Mouse (Mus musculus) erythroblast, embryonic 14.5 days (primary cell): ENCODE data around the gene Inpp5a. TPM values are rescaled to one million over a fixed set of nuclear protein-coding genes. Genes with fewer than 3 reads are reported as not detected.

Experiments
- H3K27me3 ChIP-seq: 2 replicates; pipeline ENCODE4 v1.6.1; 2012; ENCODE audit warnings: inconsistent platforms; ENCODE audit not compliant: control insufficient read depth
- H3K36me3 ChIP-seq: 2 replicates; pipeline ENCODE4 v1.6.1; 2012; ENCODE audit warnings: mild to moderate bottlenecking, inconsistent platforms; ENCODE audit not compliant: control insufficient read depth
- H3K4me1 ChIP-seq: 2 replicates; pipeline ENCODE4 v1.6.1; 2012; ENCODE audit warnings: inconsistent platforms; ENCODE audit not compliant: control insufficient read depth
- H3K4me3 ChIP-seq: replicated peaks from 2 replicates; pipeline ENCODE3; 2012; ENCODE audit warnings: moderate library complexity, mild to moderate bottlenecking, inconsistent platforms
- H3K9me3 ChIP-seq: 2 replicates; pipeline ENCODE4 v1.6.1; 2012; ENCODE audit warnings: low read length, inconsistent platforms, mixed read lengths; ENCODE audit not compliant: control insufficient read depth
- GATA1 ChIP-seq: IDR thresholded peaks from 2 replicates; pipeline ENCODE4 v1.6.1; 2012; ENCODE audit warnings: low read length, inconsistent platforms, mixed read lengths
- TAL1 ChIP-seq: IDR thresholded peaks from 3 replicates; pipeline ENCODE4 v1.6.1; 2012; ENCODE audit warnings: low read length, inconsistent platforms, mixed read lengths
- polyA plus RNA-seq: library from polyadenylated mRNA; stranded (reverse); fragments of >175 nt; gene quantifications from 2 replicates; pipeline ENCODE4 v1.2.3, GENCODE M21; 2012

The Inpp5a gene
- polyA plus RNA-seq, 1 experiment, result 0.25 TPM

DNA sequence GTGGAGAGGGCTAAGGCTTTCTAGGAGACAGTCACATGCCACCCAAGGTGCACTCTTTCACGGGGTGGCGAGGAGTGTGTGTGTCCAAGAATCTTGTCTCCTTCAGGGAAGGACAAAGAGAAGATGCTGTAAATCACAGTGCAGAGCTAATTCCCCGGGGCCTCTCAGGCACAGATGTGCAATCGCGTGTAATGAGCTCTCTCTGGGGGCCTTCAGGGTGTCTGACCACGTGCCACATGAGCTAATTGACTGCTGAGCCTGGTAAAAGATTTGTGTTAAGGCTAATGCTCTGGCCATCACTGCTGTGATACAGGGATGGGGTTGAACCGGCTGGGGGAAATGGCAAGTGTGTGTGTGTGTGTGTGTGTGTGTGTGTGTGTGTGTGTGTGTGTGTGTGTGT, 199.0 kb downstream of the Inpp5a start:
- H3K9me3 ChIP-seq, result no peaks in the 10 kb centered on the region
- no peaks in the 10 kb centered on the region for H3K36me3 ChIP-seq
- no peak overlapping the region for H3K4me3 ChIP-seq
- H3K27me3 ChIP-seq, result peaks cover 48% of the 10 kb centered on the region
- TF ChIP-seq TAL1, result no peak
- no peak for TF ChIP-seq GATA1
- no peaks in the 10 kb centered on the region for H3K4me1 ChIP-seq

DNA sequence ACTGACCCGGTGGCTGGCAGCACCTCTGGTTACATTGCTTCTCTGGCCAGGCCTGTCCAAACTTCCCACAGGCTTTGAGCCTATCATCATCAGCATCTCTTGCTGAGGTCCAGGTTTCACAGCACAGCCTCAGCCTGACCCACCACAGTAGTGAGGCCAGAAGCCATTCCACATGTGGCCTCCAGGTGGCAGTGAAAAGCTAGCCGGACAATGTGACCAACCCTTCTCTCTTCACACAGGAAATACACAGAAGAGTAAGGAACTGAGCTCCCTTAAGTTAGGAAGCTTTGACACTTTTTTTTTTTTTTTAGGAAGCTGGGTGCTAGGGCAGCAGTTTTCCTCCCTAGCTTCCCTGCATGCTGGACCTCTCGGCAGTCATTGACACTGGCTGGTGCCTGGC, 201.4 kb downstream of the Inpp5a start:
- H3K4me3 ChIP-seq, result no peak overlapping the region
- H3K9me3 ChIP-seq, result no peaks in the 10 kb centered on the region
- TF ChIP-seq GATA1, result no peak
- TF ChIP-seq TAL1, result no peak
- H3K4me1 ChIP-seq, result no peaks in the 10 kb centered on the region
- no peaks in the 10 kb centered on the region for H3K36me3 ChIP-seq
- H3K27me3 ChIP-seq, result peaks cover 26% of the 10 kb centered on the region

DNA sequence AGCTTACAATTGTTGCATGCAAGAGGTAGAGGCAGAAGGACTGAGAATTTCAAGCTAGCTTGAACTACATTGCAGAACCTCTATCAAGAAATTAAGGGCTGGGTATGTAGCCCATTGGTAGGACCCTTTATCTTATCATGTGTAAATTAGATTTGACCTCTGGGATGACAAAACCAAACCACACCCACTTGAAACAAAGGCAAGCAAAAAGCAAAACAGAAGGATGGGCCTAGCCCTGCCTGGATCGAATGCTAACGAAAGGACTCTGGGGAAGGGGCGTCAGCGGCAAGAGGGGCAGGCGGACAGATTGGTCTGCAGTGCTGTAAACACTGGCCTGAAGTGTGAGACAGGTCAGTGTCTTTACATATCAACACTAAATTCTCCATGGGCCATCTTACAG, 202.4 kb downstream of the Inpp5a start:
- no peaks in the 10 kb centered on the region for H3K36me3 ChIP-seq
- H3K27me3 ChIP-seq, result peaks cover 16% of the 10 kb centered on the region
- no peaks in the 10 kb centered on the region for H3K9me3 ChIP-seq
- no peak overlapping the region for H3K4me3 ChIP-seq
- no peaks in the 10 kb centered on the region for H3K4me1 ChIP-seq
- TF ChIP-seq GATA1, result no peak

DNA sequence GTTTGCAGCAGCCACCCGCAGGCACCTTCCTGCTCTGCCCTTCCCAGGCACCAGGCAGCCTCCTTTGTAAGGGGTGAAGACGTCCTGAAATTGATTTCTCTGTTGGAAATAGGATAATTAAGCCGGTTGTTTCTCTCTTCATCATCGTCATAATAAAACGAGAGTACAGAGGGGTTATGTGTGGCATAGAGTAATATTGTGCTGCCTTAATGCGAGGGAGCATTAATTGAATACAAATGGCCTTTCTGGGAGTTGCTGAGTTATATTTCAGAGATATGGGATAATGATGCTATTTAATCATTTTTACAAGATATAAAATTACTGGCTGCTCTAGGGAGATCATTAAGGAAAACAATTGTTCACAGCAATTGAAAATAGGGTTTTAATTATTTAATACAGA, 206.4 kb downstream of the Inpp5a start:
- no peak overlapping the region for H3K4me3 ChIP-seq

DNA sequence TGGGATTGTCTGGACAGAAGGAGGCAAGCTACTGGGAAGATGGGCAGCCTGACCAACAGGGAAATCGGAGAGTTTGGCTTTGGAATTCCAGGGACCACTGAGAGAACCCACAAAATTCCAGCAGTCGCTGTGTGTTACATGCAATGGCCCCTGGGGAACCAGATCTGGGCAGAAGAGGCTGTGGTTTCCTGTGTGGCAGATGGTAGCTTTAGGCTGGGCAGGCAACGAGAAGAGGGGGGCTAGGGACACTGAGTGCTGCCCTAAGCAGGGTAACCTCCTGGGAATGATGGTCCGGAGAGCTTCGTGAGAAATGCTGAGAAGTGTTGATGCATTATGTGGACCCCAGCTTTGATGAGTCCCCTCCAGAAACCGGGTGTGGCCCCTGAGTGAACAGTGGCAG, 207.0 kb downstream of the Inpp5a start:
- TF ChIP-seq TAL1 (no peak), GATA1 (no peak)
- H3K27me3 ChIP-seq, result 0 out of 2 replicates have a peak, but pooled peaks cover 2% of the 10 kb centered on the region
- H3K9me3 ChIP-seq, result no peaks in the 10 kb centered on the region
- H3K36me3 ChIP-seq, result no peaks in the 10 kb centered on the region
- H3K4me3 ChIP-seq, result no peak overlapping the region
- no peaks in the 10 kb centered on the region for H3K4me1 ChIP-seq

More for the DNA sequence above, 206.4 kb downstream of the Inpp5a start:
- Histone ChIP-seq H3K4me1 (no peaks in the 10 kb centered on the region), H3K9me3 (no peaks in the 10 kb centered on the region), H3K36me3 (no peaks in the 10 kb centered on the region), H3K27me3 (0 out of 2 replicates have a peak, but pooled peaks cover 2% of the 10 kb centered on the region)
- no peak for TF ChIP-seq TAL1
- no peak for TF ChIP-seq GATA1

DNA sequence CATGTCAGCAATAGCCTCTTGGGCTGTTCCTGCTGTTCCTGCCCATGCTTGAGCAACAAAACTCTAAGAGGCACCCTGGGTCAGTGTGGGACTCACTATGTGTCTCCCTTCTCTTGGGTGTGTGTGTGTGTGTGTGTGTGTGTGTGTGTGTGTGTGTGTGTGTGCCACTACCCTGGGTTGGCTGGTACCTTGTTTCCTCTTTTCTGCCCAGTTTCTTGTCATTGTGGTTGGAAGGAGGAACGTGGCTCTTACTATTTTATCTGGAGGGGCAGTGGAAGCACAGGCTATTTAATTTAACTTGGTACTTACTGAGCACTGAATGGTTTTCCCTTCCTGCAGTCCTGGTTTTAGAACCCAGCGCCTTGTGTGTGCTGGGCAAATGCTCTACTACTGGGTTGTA, 221.4 kb downstream of the Inpp5a start:
- TF ChIP-seq GATA1 (no peak), TAL1 (no peak)
- no peaks in the 10 kb centered on the region for H3K27me3 ChIP-seq
- H3K9me3 ChIP-seq, result no peaks in the 10 kb centered on the region
- no peak overlapping the region for H3K4me3 ChIP-seq
- no peaks in the 10 kb centered on the region for H3K4me1 ChIP-seq
- no peaks in the 10 kb centered on the region for H3K36me3 ChIP-seq

DNA sequence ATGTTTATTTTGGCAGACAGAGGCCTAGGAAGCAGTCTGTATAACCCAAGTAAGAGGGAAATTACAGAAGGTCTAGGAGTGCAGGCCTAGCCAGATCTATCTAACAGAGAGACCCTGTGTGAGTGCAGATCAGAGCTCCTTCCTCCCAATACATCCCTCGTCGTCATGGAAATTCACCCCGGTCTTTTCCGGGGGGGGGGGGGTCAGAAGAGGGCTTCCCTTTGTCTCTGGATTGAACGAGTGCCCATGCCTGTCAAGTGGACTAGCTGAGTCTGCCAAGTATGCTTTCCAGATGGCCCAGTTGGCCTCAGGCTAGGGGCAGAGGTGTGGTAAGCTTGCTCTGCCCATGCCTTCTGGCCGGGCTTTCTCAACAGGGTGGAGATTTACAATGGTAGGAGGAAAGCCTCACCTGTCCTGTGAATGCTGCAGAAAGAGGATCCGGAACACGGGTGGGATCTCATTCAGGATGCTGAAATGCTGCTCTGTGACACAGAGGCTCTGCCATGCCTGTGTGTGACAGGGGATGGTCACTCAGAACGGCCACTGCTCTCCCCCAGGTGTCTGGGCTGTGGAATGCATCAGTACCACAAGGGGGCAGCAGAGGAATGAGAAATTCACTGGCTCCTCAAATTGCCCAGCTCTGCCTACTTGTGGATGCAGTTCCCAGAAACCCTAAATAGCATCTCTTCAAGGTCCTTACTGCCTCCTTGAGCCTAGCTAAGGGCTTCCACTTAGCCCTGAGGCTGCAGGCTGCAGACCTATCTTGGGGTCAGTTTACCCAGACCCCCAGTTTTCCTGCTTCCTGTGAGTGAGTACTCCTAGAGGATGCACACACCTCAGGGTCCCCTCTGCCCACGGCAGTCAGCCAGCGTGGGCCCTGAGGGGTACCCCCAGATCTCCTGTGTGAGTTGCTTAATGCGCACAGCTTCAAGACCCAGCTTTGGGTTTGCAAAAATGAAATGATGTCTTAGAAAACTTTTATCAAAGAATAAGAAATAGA, 227.2 kb downstream of the Inpp5a start:
- H3K4me3 ChIP-seq, result no peak overlapping the region
- TF ChIP-seq GATA1 (no peak), TAL1 (no peak)
- H3K27me3 ChIP-seq, result no peaks in the 10 kb centered on the region
- no peaks in the 10 kb centered on the region for H3K9me3 ChIP-seq
- H3K36me3 ChIP-seq, result no peaks in the 10 kb centered on the region
- no peaks in the 10 kb centered on the region for H3K4me1 ChIP-seq

DNA sequence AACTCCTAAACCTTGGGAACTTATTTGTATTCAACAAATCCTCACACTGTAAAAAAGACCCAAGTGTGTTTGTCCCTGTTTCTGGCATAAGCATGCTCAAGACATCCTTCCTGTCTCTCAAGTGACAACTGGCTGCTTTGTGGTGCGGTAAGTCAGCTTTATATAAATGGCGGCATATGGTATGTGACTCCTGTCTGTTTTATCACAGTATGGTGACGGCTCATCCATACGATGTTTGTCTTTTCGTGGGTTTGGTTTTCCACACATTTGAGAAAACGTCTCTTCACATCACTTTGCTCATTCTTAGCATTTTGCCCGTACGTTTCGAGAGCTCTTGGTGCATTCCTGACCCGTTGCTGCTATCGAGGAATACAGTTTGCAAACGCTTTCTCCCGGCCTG, 233.7 kb downstream of the Inpp5a start:
- no peak overlapping the region for H3K4me3 ChIP-seq
- TF ChIP-seq GATA1 (no peak), TAL1 (no peak)
- H3K36me3 ChIP-seq, result no peaks in the 10 kb centered on the region
- H3K27me3 ChIP-seq, result no peaks in the 10 kb centered on the region
- no peaks in the 10 kb centered on the region for H3K4me1 ChIP-seq
- H3K9me3 ChIP-seq, result no peaks in the 10 kb centered on the region

DNA sequence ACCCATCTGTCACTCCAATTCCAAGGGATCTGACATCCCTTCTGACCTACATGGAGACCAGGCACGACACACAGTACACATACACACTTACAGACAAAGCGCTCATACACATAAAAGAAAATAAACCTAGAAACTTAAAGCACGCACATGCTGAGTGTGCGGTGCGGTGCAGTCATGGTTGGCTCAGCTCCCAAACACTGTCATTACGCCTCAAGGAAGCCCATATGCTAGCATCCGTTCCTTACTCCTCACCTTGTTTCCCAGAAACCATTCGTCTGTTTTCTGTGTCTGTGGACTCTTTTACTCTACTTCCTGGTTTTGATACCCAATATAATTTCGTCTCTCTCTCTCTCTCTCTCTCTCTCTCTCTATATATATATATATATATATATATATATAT, 236.2 kb downstream of the Inpp5a start:
- no peak overlapping the region for H3K4me3 ChIP-seq
- no peaks in the 10 kb centered on the region for H3K9me3 ChIP-seq
- no peaks in the 10 kb centered on the region for H3K4me1 ChIP-seq
- no peaks in the 10 kb centered on the region for H3K27me3 ChIP-seq
- no peaks in the 10 kb centered on the region for H3K36me3 ChIP-seq
- TF ChIP-seq TAL1 (no peak), GATA1 (no peak)

Other genes with a start within 250 kb of the Inpp5a start
- gene Lrrc27, start 176.1 kb upstream of the Inpp5a start, polyA plus RNA-seq, result not detected in 2 replicates
- not detected in 2 replicates for gene Stk32c, start 175.8 kb upstream of the Inpp5a start, polyA plus RNA-seq
- gene Pwwp2b, start 140.6 kb upstream of the Inpp5a start, polyA plus RNA-seq, result 0.04 TPM in 1 of 2 replicates, not detected in the other
- not detected in 2 replicates for gene Nkx6-2, start 193.7 kb downstream of the Inpp5a start, polyA plus RNA-seq